Mouse (Mus musculus) erythroblast, adult 5-6 weeks (primary cell): ENCODE results near the gene Il17c. TPM values are rescaled to one million over a fixed set of nuclear protein-coding genes. Genes with fewer than 3 reads are reported as not detected.

ENCODE experiments used
- ATAC-seq: replicated peaks from 2 replicates; pipeline ENCODE4 v1.8.0; 2016; ENCODE audit warnings: moderate number of reproducible peaks, mild to moderate bottlenecking, moderate TSS enrichment, inconsistent platforms; ENCODE audit not compliant: poor library complexity, low FRiP score, severe bottlenecking
- total RNA-seq, 2 experiments: library from RNA; stranded (forward) in 1 of 2; stranded (reverse) in 1 of 2; fragments of 150-400 nt in 1 of 2; fragments of 200-764, 138-1000 nt in 1 of 2; gene quantifications; 2 replicates each; pipeline versions ENCODE4 v1.2.3 to v1.2.4; 2015 to 2017; ENCODE audit warnings: low replicate concordance in 2 of 2

The Il17c gene
- total RNA-seq, 2 experiments from 2014 or later, result not detected

DNA sequence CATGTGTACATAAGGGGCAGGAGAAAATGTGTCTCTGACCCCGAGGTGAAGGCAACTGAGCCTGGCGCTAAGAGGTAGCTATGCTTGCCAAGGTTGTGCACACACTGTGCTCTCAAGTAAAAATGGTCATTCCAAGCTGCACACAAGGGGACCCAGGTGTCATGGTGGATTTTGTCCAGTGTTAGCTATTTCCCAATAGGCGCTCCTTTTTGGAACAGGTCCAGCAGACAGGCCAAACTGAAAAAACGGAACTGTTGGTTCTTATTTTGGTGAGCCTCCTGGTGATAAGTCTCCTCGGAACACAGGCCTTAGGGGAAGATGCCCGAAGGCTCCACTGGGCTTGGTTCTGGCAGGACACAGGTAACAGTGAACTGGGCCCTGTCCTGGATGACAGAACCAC, 32.6 kb downstream of the Il17c start:
- no peak for ATAC-seq

GRCm38 (mm10) chr8:122457171-122457570, 35.4 kb downstream of the Il17c start:
- no peak for ATAC-seq

GRCm38 (mm10) chr8:122459218-122459900, 37.5 kb downstream of the Il17c start:
- no peak for ATAC-seq

- ATAC-seq, result no peak
Measured at GRCm38 (mm10) chr8:122459990-122460389, 38.2 kb downstream of the Il17c start.

DNA sequence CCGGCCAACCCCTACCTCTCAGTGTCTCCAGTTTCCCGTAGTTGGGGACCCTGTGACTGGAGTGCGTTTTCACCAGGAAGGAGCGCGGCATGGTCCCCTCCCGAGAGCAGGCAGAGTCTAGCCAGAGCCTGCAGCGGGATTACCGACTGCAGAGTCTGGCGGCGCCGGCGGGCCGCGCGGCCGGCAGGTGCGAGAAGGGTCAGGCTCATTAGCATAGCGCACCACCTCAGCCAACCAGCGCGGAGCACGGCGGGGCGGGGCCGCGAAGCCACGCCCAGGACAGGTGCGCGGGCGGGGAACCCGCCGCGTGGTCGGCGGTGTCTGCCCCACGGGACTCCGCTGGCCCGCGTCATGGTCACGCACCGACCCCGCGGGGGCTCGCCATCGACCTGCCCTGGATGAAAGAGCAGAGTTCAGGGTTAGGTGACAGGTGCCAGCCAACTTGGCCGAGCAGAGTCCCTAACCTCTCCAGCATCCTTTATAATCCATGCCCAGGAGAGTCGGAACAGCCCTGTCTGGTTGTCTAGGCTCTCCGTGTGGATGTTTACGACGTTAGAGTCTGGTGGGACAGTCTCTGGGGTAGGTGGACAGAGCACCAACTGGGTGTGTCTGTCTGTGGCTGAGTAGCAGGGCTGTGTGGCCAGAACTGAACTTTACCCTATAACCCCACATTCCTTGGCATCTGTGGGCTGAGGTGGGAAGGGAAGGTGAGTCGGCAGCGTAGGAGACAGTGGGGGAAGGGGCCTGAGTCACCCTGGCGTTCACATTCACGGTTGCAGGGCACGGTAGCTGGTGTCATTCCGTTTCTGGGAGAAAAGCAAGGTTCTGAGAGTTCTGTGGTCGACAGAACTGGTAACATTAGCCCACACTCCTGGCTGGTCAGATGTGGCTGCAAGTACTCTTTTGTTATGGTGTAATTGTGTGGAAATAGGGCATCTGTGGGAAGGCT, 39.0 kb downstream of the Il17c start, which contains the start of gene Snai3:
Snai3 (minus strand) TSS at position 210 of the 949 bp plus-strand sequence.
- ATAC-seq, result no peak

- no peak for ATAC-seq
Measured at GRCm38 (mm10) chr8:122461473-122462148, 39.8 kb downstream of the Il17c start.

- no peak for ATAC-seq
Measured at GRCm38 (mm10) chr8:122462510-122462909, 40.7 kb downstream of the Il17c start.

- no peak for ATAC-seq
Measured at GRCm38 (mm10) chr8:122463651-122464640, 42.1 kb downstream of the Il17c start.

GRCm38 (mm10) chr8:122464985-122465384, 43.2 kb downstream of the Il17c start:
- no peak for ATAC-seq

GRCm38 (mm10) chr8:122467816-122468215, 46.0 kb downstream of the Il17c start:
- no peak for ATAC-seq

DNA sequence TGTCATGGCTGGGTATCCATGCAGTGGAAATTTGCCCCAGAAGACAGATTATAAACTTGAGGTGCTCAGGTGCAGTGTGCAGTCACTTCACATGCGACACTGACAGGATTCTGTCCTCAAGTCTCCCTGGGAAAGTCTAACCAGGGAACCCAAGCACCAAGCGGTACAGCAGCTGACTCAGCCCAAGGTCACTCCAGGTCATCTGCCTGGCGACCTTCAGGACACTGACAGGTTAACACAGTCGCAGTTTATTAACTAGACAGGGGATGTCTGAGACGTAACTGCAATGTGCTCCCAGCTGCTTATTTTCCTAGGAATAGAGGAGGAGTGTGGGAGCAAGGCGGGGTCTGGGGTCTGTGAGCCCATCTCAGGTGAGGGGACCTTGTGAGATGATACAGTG, 47.6 kb downstream of the Il17c start:
- no peak for ATAC-seq

DNA sequence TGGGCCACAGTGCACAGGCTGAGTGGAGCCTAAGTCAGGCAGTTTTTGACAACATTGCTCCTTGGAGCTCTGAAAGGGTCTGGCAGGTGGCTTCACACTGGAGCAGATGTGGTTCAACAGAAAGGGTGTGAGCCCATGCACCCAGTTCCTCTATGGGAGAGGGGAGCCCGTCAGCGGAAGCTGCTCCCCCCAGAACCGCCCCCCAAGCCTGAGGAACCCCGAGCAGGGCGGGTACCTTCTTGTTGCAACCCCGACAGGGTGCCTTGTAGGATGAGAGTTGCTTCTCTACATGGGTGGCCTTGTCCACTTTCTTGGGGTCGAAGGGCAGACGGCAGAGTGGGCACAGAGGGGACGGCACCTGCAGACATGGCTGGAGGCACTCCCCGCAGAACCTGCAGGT, 48.1 kb downstream of the Il17c start:
- no peak for ATAC-seq

- ATAC-seq, result no peak
Measured at GRCm38 (mm10) chr8:122470691-122471090, 48.9 kb downstream of the Il17c start.

Other genes with a start within 250 kb of the Il17c start
- 54.2 and 55.4 TPM in 2 replicates for gene Zfpm1, start 139.9 kb upstream of the Il17c start, total RNA-seq (2015; ENCODE audit: low replicate concordance)
- gene Zfpm1, start 139.9 kb upstream of the Il17c start, total RNA-seq (2017; ENCODE audit: low replicate concordance), result 196 and 459 TPM in 2 replicates
- gene Trhr2, start 61.3 kb upstream of the Il17c start, total RNA-seq (2015; ENCODE audit: low replicate concordance), result not detected in 2 replicates
- not detected in 2 replicates for gene Trhr2, start 61.3 kb upstream of the Il17c start, total RNA-seq (2017; ENCODE audit: low replicate concordance)
- 10.8 and 14.2 TPM in 2 replicates for gene Zc3h18, start 45.4 kb upstream of the Il17c start, total RNA-seq (2015; ENCODE audit: low replicate concordance)
- gene Zc3h18, start 45.4 kb upstream of the Il17c start, total RNA-seq (2017; ENCODE audit: low replicate concordance), result 22.2 and 31.5 TPM in 2 replicates
- gene Cyba, start 10.9 kb downstream of the Il17c start, total RNA-seq (2015; ENCODE audit: low replicate concordance), result 105 and 126 TPM in 2 replicates
- gene Cyba, start 10.9 kb downstream of the Il17c start, total RNA-seq (2017; ENCODE audit: low replicate concordance), result 42.8 and 52.6 TPM in 2 replicates
- 0.84 TPM in 1 of 2 replicates, not detected in the other for gene Mvd, start 21.4 kb downstream of the Il17c start, total RNA-seq (2015; ENCODE audit: low replicate concordance)
- gene Mvd, start 21.4 kb downstream of the Il17c start, total RNA-seq (2017; ENCODE audit: low replicate concordance), result 0.84 and 1.3 TPM in 2 replicates
- gene Snai3, start 38.7 kb downstream of the Il17c start, total RNA-seq (2015; ENCODE audit: low replicate concordance), result 1.0 TPM in 1 of 2 replicates, not detected in the other
- not detected in 2 replicates for gene Snai3, start 38.7 kb downstream of the Il17c start, total RNA-seq (2017; ENCODE audit: low replicate concordance)
- gene Rnf166, start 54.0 kb downstream of the Il17c start, total RNA-seq (2015; ENCODE audit: low replicate concordance), result 9.0 and 12.9 TPM in 2 replicates
- 7.9 and 8.1 TPM in 2 replicates for gene Rnf166, start 54.0 kb downstream of the Il17c start, total RNA-seq (2017; ENCODE audit: low replicate concordance)
- 3.8 and 29.4 TPM in 2 replicates for gene Ctu2, start 54.1 kb downstream of the Il17c start, total RNA-seq (2015; ENCODE audit: low replicate concordance)
- 7.5 and 7.8 TPM in 2 replicates for gene Ctu2, start 54.1 kb downstream of the Il17c start, total RNA-seq (2017; ENCODE audit: low replicate concordance)
- gene Piezo1, start 129.3 kb downstream of the Il17c start, total RNA-seq (2015; ENCODE audit: low replicate concordance), result 12.1 and 17.1 TPM in 2 replicates
- gene Piezo1, start 129.3 kb downstream of the Il17c start, total RNA-seq (2017; ENCODE audit: low replicate concordance), result 14.7 and 23.0 TPM in 2 replicates
- 16.1 and 24.2 TPM in 2 replicates for gene Cdt1, start 146.0 kb downstream of the Il17c start, total RNA-seq (2015; ENCODE audit: low replicate concordance)
- 38.2 and 47.5 TPM in 2 replicates for gene Cdt1, start 146.0 kb downstream of the Il17c start, total RNA-seq (2017; ENCODE audit: low replicate concordance)
- gene Aprt, start 154.9 kb downstream of the Il17c start, total RNA-seq (2015; ENCODE audit: low replicate concordance), result 77.1 and 85.7 TPM in 2 replicates
- 20.6 and 30.2 TPM in 2 replicates for gene Aprt, start 154.9 kb downstream of the Il17c start, total RNA-seq (2017; ENCODE audit: low replicate concordance)
- gene Galns, start 189.4 kb downstream of the Il17c start, total RNA-seq (2015; ENCODE audit: low replicate concordance), result 8.6 and 23.2 TPM in 2 replicates
- gene Galns, start 189.4 kb downstream of the Il17c start, total RNA-seq (2017; ENCODE audit: low replicate concordance), result 8.6 and 15.5 TPM in 2 replicates
- 17.7 and 26.8 TPM in 2 replicates for gene Trappc2l, start 189.6 kb downstream of the Il17c start, total RNA-seq (2015; ENCODE audit: low replicate concordance)
- 9.1 and 10.2 TPM in 2 replicates for gene Trappc2l, start 189.6 kb downstream of the Il17c start, total RNA-seq (2017; ENCODE audit: low replicate concordance)
- gene Pabpn1l, start 200.7 kb downstream of the Il17c start, total RNA-seq (2015; ENCODE audit: low replicate concordance), result not detected in 2 replicates
- gene Pabpn1l, start 200.7 kb downstream of the Il17c start, total RNA-seq (2017; ENCODE audit: low replicate concordance), result not detected in 2 replicates